Mouse (Mus musculus) forebrain, embryonic 14.5 days (tissue): ENCODE data around the gene Msi2. TPM values are rescaled to one million over a fixed set of nuclear protein-coding genes. Genes with fewer than 3 reads are reported as not detected.

ENCODE experiments used
- ATAC-seq: fragments of 200-750 bp; cut with Nextera tagmentation; 2 replicates; pipeline ENCODE4 v1.8.0; 2017; ENCODE audit warnings: mild to moderate bottlenecking, moderate library complexity
- DNase-seq: peaks from one replicate; pipeline ENCODE4 v3.0.0-alpha.2; 2015; ENCODE audit warnings: low spot score
- H3K27ac ChIP-seq: fragments of 300-500 bp; sonication (generic); 2 replicates; pipeline ENCODE4 v1.5.1; 2014; ENCODE audit warnings: low read depth, mild to moderate bottlenecking, control low read depth, low read length, moderate library complexity
- H3K27me3 ChIP-seq: fragments of 300-500 bp; sonication (generic); replicated peaks from 2 replicates; pipeline ENCODE4 v1.6.1; 2014; ENCODE audit warnings: low read length, control low read depth, mixed read lengths; ENCODE audit not compliant: control insufficient read depth, insufficient read depth
- H3K36me3 ChIP-seq: fragments of 300-500 bp; sonication (generic); 2 replicates; pipeline ENCODE4 v1.6.1; 2014; ENCODE audit warnings: low read length, control low read depth; ENCODE audit not compliant: control insufficient read depth, insufficient read depth
- H3K4me1 ChIP-seq: fragments of 300-500 bp; sonication (generic); 2 replicates; pipeline ENCODE4 v1.6.1; 2014; ENCODE audit warnings: antibody characterized with exemption, low read length, control low read depth; ENCODE audit not compliant: control insufficient read depth, insufficient read depth
- H3K4me2 ChIP-seq: fragments of 300-500 bp; sonication (generic); 2 replicates; pipeline ENCODE4 v1.6.1; 2014; ENCODE audit warnings: mild to moderate bottlenecking, control low read depth, low read length
- H3K4me3 ChIP-seq: fragments of 300-500 bp; sonication (generic); 2 replicates; pipeline ENCODE4 v1.5.1; 2014; ENCODE audit warnings: low read depth, low read length, control low read depth
- H3K9ac ChIP-seq: fragments of 300-500 bp; sonication (generic); 2 replicates; pipeline ENCODE4 v1.6.1; 2014; ENCODE audit warnings: mild to moderate bottlenecking, low read length, control low read depth, moderate library complexity
- H3K9me3 ChIP-seq: fragments of 300-500 bp; sonication (generic); replicated peaks from 2 replicates; pipeline ENCODE4 v1.6.1; 2016; ENCODE audit warnings: low read length, control low read depth, mixed read lengths; ENCODE audit not compliant: control insufficient read depth
- WGBS: fragments of 180-500 bp; shearing (Covaris S2); extraction: QIAGEN DNeasy Blood & Tissue Kit; methylation state at CpG from one replicate; pipeline ENCODE4 v1.1.7; 2014; 5-methylcytosine and 5-hydroxymethylcytosine counted together
- polyA plus RNA-seq: library from polyadenylated mRNA; unstranded; fragments of >200 nt; fragmentation: Nextera tagmentation; extraction: Ambion mirVana; gene quantifications from 2 replicates; pipeline ENCODE4 v1.2.1, GENCODE M21; 2014

Gene Msi2
- polyA plus RNA-seq, 1 experiment from 2014 or later = 19.9 TPM

GRCm38 (mm10) chr11:88402290-88402689 lies 316.0 kb downstream of the Msi2 start:
- peaks cover 54% of the 10 kb centered on the region for H3K4me1 ChIP-seq
- WGBS = 26% methylated on average over 7 of the region's 7 CpGs
- no peak overlapping the region for H3K4me3 ChIP-seq
- peak overlapping the region; percentile 46 for H3K27ac ChIP-seq
- H3K9ac ChIP-seq = peak overlapping the region; percentile 21
- H3K9me3 ChIP-seq = no peaks in the 10 kb centered on the region
- no peak for DNase-seq
- no peaks in the 10 kb centered on the region for H3K36me3 ChIP-seq
- H3K4me2 ChIP-seq = no peak overlapping the region
- no peaks in the 10 kb centered on the region for H3K27me3 ChIP-seq
- ATAC-seq = no peak

- Histone ChIP-seq H3K27ac (peak overlapping the region; percentile 24; the same call in 1 of the 2 replicates), H3K36me3 (no peaks in the 10 kb centered on the region), H3K4me1 (peaks cover 45% of the 10 kb centered on the region), H3K9ac (peak overlapping the region; percentile 8; the same call in 1 of the 2 replicates), H3K27me3 (no peaks in the 10 kb centered on the region), H3K4me3 (no peak overlapping the region), H3K4me2 (no peak overlapping the region), H3K9me3 (no peaks in the 10 kb centered on the region)
- WGBS = 51% methylated on average over 6 of the region's 6 CpGs
- no peak for DNase-seq
- no peak for ATAC-seq
Measured at GRCm38 (mm10) chr11:88401333-88401732, 317.0 kb downstream of the Msi2 start.

GRCm38 (mm10) chr11:88400926-88401325 lies 317.4 kb downstream of the Msi2 start:
- no peaks in the 10 kb centered on the region for H3K27me3 ChIP-seq
- ATAC-seq = no peak
- DNase-seq = no peak
- no peak overlapping the region for H3K9ac ChIP-seq
- no peaks in the 10 kb centered on the region for H3K36me3 ChIP-seq
- H3K4me3 ChIP-seq = no peak overlapping the region
- 86% methylated on average over 10 of the region's 10 CpGs for WGBS
- no peaks in the 10 kb centered on the region for H3K9me3 ChIP-seq
- no peak overlapping the region for H3K4me2 ChIP-seq
- H3K27ac ChIP-seq = 0 out of 2 replicates have a peak overlapping the region, but pooled peaks have one; percentile 24
- H3K4me1 ChIP-seq = peaks cover 42% of the 10 kb centered on the region

DNA sequence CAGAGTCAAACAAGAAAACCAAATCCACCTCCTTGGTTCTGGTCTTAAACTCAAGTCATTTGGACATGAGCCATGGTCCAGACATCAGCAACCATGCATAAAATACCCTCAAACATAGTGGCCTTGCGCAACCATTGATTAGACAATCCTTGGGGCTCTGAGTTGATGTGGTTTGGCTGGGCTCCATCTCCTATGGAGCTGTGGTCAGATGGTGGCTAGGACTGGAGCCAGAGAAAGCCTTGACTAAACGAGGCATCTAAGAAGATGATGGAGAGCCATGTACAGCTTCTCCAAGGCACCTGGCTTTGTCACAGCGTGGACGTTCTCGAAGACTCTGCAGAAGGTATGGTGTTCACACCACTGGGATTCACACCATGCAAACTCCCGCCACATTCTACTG lies 318.1 kb downstream of the Msi2 start:
- peaks cover 42% of the 10 kb centered on the region for H3K4me1 ChIP-seq
- H3K27ac ChIP-seq = no peak overlapping the region
- DNase-seq = no peak
- H3K9ac ChIP-seq = no peak overlapping the region
- H3K4me3 ChIP-seq = no peak overlapping the region
- no peaks in the 10 kb centered on the region for H3K9me3 ChIP-seq
- 84% methylated on average over 6 of the region's 6 CpGs for WGBS
- no peak for ATAC-seq
- H3K27me3 ChIP-seq = no peaks in the 10 kb centered on the region
- H3K4me2 ChIP-seq = no peak overlapping the region
- no peaks in the 10 kb centered on the region for H3K36me3 ChIP-seq

DNA sequence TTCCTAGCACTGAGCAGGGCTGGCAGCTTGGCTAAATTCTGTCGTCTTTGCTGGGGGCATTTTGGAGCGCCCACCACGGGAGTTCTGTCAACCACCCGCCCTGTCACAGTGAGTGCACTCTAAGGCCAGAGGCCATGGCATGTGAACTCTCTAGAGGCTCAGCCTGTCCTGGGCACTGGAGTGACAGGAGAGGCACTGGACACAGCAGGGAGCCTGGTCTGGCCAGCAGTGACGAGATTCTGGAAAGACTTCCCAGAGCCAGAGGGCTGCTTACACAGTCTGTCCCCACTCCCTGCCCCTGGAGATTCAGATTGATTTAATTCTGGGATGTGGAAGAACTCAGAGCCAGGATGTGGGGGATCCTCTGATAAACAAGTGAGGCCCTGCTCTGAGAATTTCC lies 318.9 kb downstream of the Msi2 start:
- 59% methylated on average over 5 of the region's 5 CpGs for WGBS
- Histone ChIP-seq H3K27me3 (no peaks in the 10 kb centered on the region), H3K4me1 (peaks cover 39% of the 10 kb centered on the region), H3K36me3 (no peaks in the 10 kb centered on the region), H3K9ac (no peak overlapping the region), H3K4me2 (no peak overlapping the region), H3K27ac (no peak overlapping the region), H3K9me3 (no peaks in the 10 kb centered on the region), H3K4me3 (no peak overlapping the region)
- DNase-seq (no peak), ATAC-seq (no peak)

- ATAC-seq (no peak), DNase-seq (no peak)
- peaks cover 39% of the 10 kb centered on the region for H3K4me1 ChIP-seq
- H3K36me3 ChIP-seq = no peaks in the 10 kb centered on the region
- H3K4me2 ChIP-seq = no peak overlapping the region
- H3K27me3 ChIP-seq = no peaks in the 10 kb centered on the region
- H3K4me3 ChIP-seq = no peak overlapping the region
- H3K27ac ChIP-seq = no peak overlapping the region
- H3K9me3 ChIP-seq = no peaks in the 10 kb centered on the region
- WGBS = 73% methylated on average over 5 of the region's 5 CpGs
- no peak overlapping the region for H3K9ac ChIP-seq
Measured at GRCm38 (mm10) chr11:88399028-88399427, 319.3 kb downstream of the Msi2 start.

DNA sequence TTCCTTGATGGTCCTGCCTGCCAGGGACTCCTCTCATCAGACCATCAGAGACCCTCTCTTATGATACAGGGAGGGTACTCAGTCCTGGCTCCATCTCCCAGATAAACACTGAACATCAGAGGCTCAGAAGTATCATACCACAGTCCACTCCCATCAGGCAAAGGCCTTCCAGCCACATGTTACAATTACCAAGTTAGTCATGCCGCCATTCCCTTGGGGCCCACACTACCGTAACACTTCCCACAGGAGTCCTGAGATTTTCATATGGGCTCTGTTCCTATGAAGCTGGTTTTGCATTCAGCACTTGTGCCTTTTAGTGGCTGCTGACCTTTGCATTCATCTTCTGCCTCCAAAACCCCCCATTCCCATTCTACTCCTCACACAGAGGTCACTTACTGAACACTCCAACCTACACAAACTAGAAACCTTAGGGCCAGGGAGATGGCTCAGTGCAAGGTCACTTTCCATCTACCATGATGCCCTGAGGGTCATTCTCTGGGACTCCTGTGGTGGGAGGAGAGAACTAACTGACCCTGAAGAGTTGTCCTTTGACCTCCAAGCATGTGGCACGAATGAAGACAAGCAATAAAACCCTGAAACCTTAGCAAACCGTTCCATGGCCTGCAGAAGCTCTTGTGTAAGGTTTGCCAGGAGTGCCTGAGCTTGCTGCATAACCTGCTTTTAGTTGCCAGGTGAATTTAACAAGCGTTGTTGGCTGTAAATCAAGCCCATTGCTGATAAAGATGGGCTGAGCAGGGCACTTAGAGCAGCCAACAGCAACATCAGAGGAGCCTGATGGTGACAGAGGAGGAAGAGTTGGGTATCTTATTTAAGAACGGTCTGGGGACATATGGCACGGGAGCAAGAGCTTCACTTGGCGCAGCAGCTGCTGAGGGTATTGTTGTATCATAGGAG lies 323.0 kb downstream of the Msi2 start:
- Histone ChIP-seq H3K9ac (no peak overlapping the region), H3K27ac (peak overlapping the region; percentile 46; the same call in 1 of the 2 replicates), H3K4me2 (no peak overlapping the region), H3K4me3 (no peak overlapping the region), H3K36me3 (no peaks in the 10 kb centered on the region), H3K4me1 (peaks cover 22% of the 10 kb centered on the region), H3K27me3 (no peaks in the 10 kb centered on the region), H3K9me3 (no peaks in the 10 kb centered on the region)
- WGBS = 78% methylated on average over 8 of the region's 8 CpGs
- DNase-seq (no peak), ATAC-seq (no peak)

- Histone ChIP-seq H3K9ac (no peak overlapping the region), H3K4me2 (no peak overlapping the region), H3K27me3 (no peaks in the 10 kb centered on the region), H3K27ac (peak overlapping the region; percentile 46; the same call in 1 of the 2 replicates), H3K4me1 (peaks cover 22% of the 10 kb centered on the region), H3K4me3 (no peak overlapping the region), H3K36me3 (no peaks in the 10 kb centered on the region), H3K9me3 (no peaks in the 10 kb centered on the region)
- ATAC-seq = peak; percentile 51
- DNase-seq = no peak
- WGBS = 47% methylated on average over 19 of the region's 19 CpGs
Measured at GRCm38 (mm10) chr11:88394341-88395075, 323.8 kb downstream of the Msi2 start.
